Comparison of ENCODE assay signal across 16 mouse cellular contexts in the genomic region with DNA sequence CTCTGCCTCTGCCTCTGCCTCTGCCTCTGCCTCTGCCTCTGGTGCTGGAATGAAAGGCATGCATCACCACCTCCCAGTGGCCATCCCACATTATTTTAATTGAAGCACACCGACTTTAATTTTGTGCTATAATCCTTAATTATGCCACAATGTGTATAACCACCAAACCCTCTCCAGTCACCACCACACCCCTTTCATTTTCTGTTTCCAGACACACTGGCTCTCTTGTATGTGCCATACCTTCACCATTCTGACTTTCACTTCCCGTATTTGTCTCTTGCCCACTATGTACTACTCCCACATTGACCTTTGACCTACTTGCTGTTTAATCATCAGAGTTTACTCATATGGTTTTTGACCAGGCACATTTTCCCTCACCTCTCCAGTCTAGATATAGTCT. TPM values are rescaled to one million over a fixed set of nuclear protein-coding genes. Genes with fewer than 3 reads are reported as not detected.
A peak's percentile ranks its signal among the peaks of the same experiment; 100 is the strongest.
DNase-seq lines count a peak whose midpoint lies in the region; ATAC-seq and TF ChIP-seq lines count a peak whose summit lies in the region.
"Had no signal": no experiment of that assay in that cellular context is flagged by ENCODE, and none has a peak within 500 bp of the region (broad histone marks: within the 10 kb centered on the region; RNA-seq: fewer than 3 reads in every experiment).

No protein-coding gene starts in this region.

- ATAC-seq in activated CD4-positive, CD25-positive, alpha-beta regulatory T cell, adult 4 months = peak; percentile 59
- ATAC-seq in midbrain, postnatal 0 days (ENCODE audit: low FRiP score) = no peak

- peak; percentile 65 for DNase-seq in lung, postnatal 36 days
- DNase-seq in lung, postnatal 14 days = no peak
- peak; percentile 68 for DNase-seq in large intestine, adult 2 months (ENCODE audit: low read depth, low spot score)
- DNase-seq in urinary bladder, adult 2 months (ENCODE audit: low spot score) = no peak
- DNase-seq in midbrain, postnatal 0 days (ENCODE audit: low spot score) = no peak
- no peak for DNase-seq in heart, adult 8-10 months (ENCODE audit: low spot score)
- DNase-seq: adrenal gland, postnatal 10 days; cerebellum, postnatal 10 days; gastrocnemius, postnatal 25 days; kidney, adult 8-10 months; lung, postnatal 10 days; right cerebral cortex, postnatal 25 days had no signal

- H3K9ac ChIP-seq in midbrain, postnatal 0 days (replicated peaks; ENCODE audit: low read length, poor library complexity, severe bottlenecking) = no peak overlapping the region
- H3K9ac ChIP-seq: heart, embryonic 13.5 days; limb, embryonic 15.5 days had no signal

- no peak overlapping the region for H3K27ac ChIP-seq in midbrain, postnatal 0 days (ENCODE audit: low read depth, low read length)
- H3K27ac ChIP-seq: heart, embryonic 13.5 days; left cerebral cortex, adult 2 months; limb, embryonic 15.5 days had no signal

- no peaks in the 10 kb centered on the region for H3K4me1 ChIP-seq in midbrain, postnatal 0 days (ENCODE audit: insufficient read depth, low read length)

- H3K4me2 ChIP-seq in midbrain, postnatal 0 days (ENCODE audit: low read depth, low read length, poor library complexity, severe bottlenecking) = no peak overlapping the region
- H3K4me2 ChIP-seq: heart, embryonic 13.5 days; limb, embryonic 15.5 days had no signal

- 29% methylated on average over 2 of the region's 2 CpGs for WGBS in large intestine, adult 2 months
- WGBS in midbrain, postnatal 0 days = 94% methylated on average over 2 of the region's 2 CpGs

- TF ChIP-seq CTCF in midbrain, postnatal 0 days (IDR thresholded peaks at IDR 0.05) = no peak

- no peaks in the 10 kb centered on the region for H3K27me3 ChIP-seq in midbrain, postnatal 0 days (ENCODE audit: insufficient read depth, low read length)
- H3K27me3 ChIP-seq: heart, embryonic 13.5 days; limb, embryonic 15.5 days had no signal

- no peaks in the 10 kb centered on the region for H3K9me3 ChIP-seq in midbrain, postnatal 0 days (ENCODE audit: low read length)
- H3K9me3 ChIP-seq: heart, embryonic 13.5 days; limb, embryonic 15.5 days had no signal

- H3K36me3 ChIP-seq in midbrain, postnatal 0 days (ENCODE audit: insufficient read depth, low read length) = no peaks in the 10 kb centered on the region
- H3K36me3 ChIP-seq: heart, embryonic 13.5 days; limb, embryonic 15.5 days had no signal

- H3K4me3 ChIP-seq in midbrain, postnatal 0 days (ENCODE audit: low read depth, low read length) = no peak overlapping the region
- H3K4me3 ChIP-seq: heart, embryonic 13.5 days; left cerebral cortex, adult 2 months; limb, embryonic 15.5 days had no signal

RNA-seq across cellular contexts. Expression of gene Tiparp, which starts 12.5 kb away (rescaled TPM):
- 1 to 10 TPM; 5.5 to 9.2 TPM for polyA plus RNA-seq in activated CD4-positive, CD25-positive, alpha-beta regulatory T cell, adult 4 months (2017; shearing (Covaris generic))
- 2.8 and 5.3 TPM in 2 replicates for polyA plus RNA-seq in large intestine, adult 2 months (2012; rRNA removed)
- 16.2 and 27.5 TPM in 2 replicates for polyA plus RNA-seq in urinary bladder, adult 2 months (2012; rRNA removed)
- 15.8 and 20.1 TPM in 2 replicates for total RNA-seq in midbrain, postnatal 0 days (2014; rRNA removed)
- polyA plus RNA-seq in midbrain, postnatal 0 days (2015; fragmentation: Nextera tagmentation; extraction: Ambion mirVana) = 15.3 and 16.1 TPM in 2 replicates
- 10 to 100 TPM in 1 of 4 experiments, 1 to 10 TPM in 3; 8.0 to 11.8 (median 9.0) TPM for total RNA-seq in heart, adult 8-10 months (2022)

Comparison
In these comparisons a context has a peak if more than half of its experiments do, and no peak if none do; other contexts are left out.
1. DNase-seq: peak in lung, postnatal 36 days (single experiment) and large intestine, adult 2 months (single experiment); none in lung, postnatal 14 days (single experiment), urinary bladder, adult 2 months (single experiment), midbrain, postnatal 0 days (single experiment) and heart, adult 8-10 months (single experiment).